Mouse (Mus musculus) erythroblast, embryonic 14.5 days (primary cell): ENCODE measurements around the gene Olfr994.

ENCODE experiments used
- GATA1 ChIP-seq: IDR thresholded peaks from 2 replicates; pipeline ENCODE4 v1.6.1; 2012; ENCODE audit warnings: low read length, inconsistent platforms, mixed read lengths
- TAL1 ChIP-seq: IDR thresholded peaks from 3 replicates; pipeline ENCODE4 v1.6.1; 2012; ENCODE audit warnings: low read length, inconsistent platforms, mixed read lengths

DNA sequence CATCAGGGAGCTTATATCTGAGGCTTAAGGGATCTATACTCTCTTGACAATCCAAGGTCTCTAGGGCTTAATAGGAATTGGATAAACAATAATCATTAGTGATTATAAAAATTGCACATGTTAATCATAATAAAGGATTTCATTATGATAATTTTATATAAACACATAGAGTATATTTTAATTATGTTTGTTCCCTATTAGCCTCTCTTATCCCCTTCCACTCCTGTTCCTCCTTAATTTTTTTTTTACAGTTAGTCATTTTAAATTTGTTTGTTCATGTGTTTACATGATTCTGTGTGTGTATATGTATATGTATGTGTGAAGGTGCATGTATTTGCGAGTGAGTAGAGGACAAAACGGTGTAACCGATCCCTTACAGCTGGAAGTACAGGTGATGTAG lies at the start of gene Olfr994:
- no peak for TF ChIP-seq TAL1
- no peak for TF ChIP-seq GATA1
